Comparison of ENCODE assay signal across 19 mouse cellular contexts in the genomic region with DNA sequence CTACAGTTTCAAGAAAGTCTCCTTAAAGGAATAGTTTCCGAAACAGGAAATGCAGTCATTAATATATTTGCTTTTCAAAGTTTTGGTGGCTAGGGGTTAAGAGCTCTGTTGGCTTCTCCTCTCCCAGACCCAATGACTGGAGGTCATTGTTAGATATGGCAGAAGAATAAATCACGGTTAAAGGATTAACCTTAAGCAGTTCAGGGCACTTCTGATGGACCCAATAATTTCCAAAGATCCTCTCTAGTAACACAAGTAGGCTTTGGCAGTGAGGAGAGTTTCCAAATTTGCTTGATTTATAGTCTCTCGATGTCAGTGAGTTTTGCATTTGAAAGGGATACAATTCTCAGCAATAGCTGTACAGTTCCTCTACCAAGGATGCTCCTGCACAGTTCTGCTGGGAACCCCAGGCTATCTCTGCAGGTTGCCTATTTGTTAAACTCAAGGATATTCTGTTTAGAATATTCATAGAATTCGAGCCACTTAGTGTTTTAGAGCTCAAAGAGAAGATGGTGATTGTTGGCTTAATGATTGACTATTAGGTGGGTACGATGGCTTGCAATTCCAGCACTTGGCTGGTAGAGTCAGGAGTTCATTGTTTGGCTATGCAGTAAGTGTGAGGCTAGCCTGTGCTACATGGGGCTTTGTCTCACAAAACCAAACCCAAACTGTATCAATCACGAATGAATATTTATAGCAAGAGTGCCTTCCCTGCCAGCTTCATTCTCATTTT. TPM values are rescaled to one million over a fixed set of nuclear protein-coding genes. Genes with fewer than 3 reads are reported as not detected.
A peak's percentile ranks its signal among the peaks of the same experiment; 100 is the strongest.
DNase-seq lines count a peak whose midpoint lies in the region; ATAC-seq and TF ChIP-seq lines count a peak whose summit lies in the region.
"Had no signal": no experiment of that assay in that cellular context is flagged by ENCODE, and none has a peak within 500 bp of the region (broad histone marks: within the 10 kb centered on the region; RNA-seq: fewer than 3 reads in every experiment).

No protein-coding gene starts in this region.

- no peak overlapping the region for H3K9ac ChIP-seq in kidney, postnatal 0 days (ENCODE audit: low read depth, low read length)
- no peak overlapping the region for H3K9ac ChIP-seq in midbrain, embryonic 16.5 days (ENCODE audit: low read depth, low read length)
- H3K9ac ChIP-seq: heart, embryonic 13.5 days; limb, embryonic 13.5 days; neural tube, embryonic 12.5 days had no signal

- H3K27me3 ChIP-seq in kidney, postnatal 0 days (ENCODE audit: insufficient read depth, low read length): no peaks in the 10 kb centered on the region
- no peaks in the 10 kb centered on the region for H3K27me3 ChIP-seq in midbrain, embryonic 16.5 days (ENCODE audit: control insufficient read depth, insufficient read depth, low read depth, low read length)
- H3K27me3 ChIP-seq: heart, embryonic 13.5 days; neural tube, embryonic 12.5 days had no signal

- ATAC-seq in kidney, postnatal 0 days (replicated peaks; ENCODE audit: low FRiP score, low read depth): no peak
- no peak for ATAC-seq in midbrain, embryonic 16.5 days

- no peak overlapping the region for H3K27ac ChIP-seq in kidney, postnatal 0 days
- peak overlapping the region; percentile 29 for H3K27ac ChIP-seq in embryonic fibroblast, embryonic 13.5 days (ENCODE audit: insufficient read depth, low read length)
- H3K27ac ChIP-seq in midbrain, embryonic 16.5 days (ENCODE audit: low read length): 0 out of 2 replicates have a peak overlapping the region, but pooled peaks have one; percentile 5
- H3K27ac ChIP-seq: heart, embryonic 13.5 days; left cerebral cortex, adult 2 months; limb, embryonic 13.5 days; neural tube, embryonic 12.5 days had no signal

- WGBS in kidney, postnatal 0 days: 49% methylated on average over 6 of the region's 6 CpGs
- 58% methylated on average over 6 of the region's 6 CpGs for WGBS in midbrain, embryonic 16.5 days

- DNase-seq in heart, adult 11 months: peak; percentile 19
- DNase-seq in heart, postnatal 36 days: no peak
- peak; percentile 58 for DNase-seq in kidney, postnatal 0 days (ENCODE audit: low spot score)
- DNase-seq in kidney, postnatal 36 days: no peak
- DNase-seq in T-cell, adult 2 months (ENCODE audit: low spot score): no peak
- DNase-seq: adrenal gland, postnatal 14 days; right cerebral cortex, postnatal 14 days; thymus, postnatal 4 days had no signal

- no peak overlapping the region for H3K4me3 ChIP-seq in kidney, postnatal 0 days (replicated peaks; ENCODE audit: low read depth, low read length)
- no peak overlapping the region for H3K4me3 ChIP-seq in embryonic fibroblast, embryonic 13.5 days (ENCODE audit: insufficient read depth, low read length)
- no peak overlapping the region for H3K4me3 ChIP-seq in midbrain, embryonic 16.5 days (ENCODE audit: low read depth, low read length)
- H3K4me3 ChIP-seq: heart, embryonic 13.5 days; left cerebral cortex, adult 2 months; limb, embryonic 13.5 days; neural tube, embryonic 12.5 days had no signal

- TF ChIP-seq CTCF in kidney, postnatal 0 days (IDR thresholded peaks at IDR 0.05; ENCODE audit: low read depth): no peak
- TF ChIP-seq CTCF in embryonic fibroblast, embryonic 13.5 days (IDR thresholded peaks at IDR 0.05; ENCODE audit: borderline replicate concordance, insufficient read depth, low read length): no peak

- intact Hi-C loops in heart, postnatal 36 days (cut with DNase I): no loop called here

- no peaks in the 10 kb centered on the region for H3K9me3 ChIP-seq in kidney, postnatal 0 days (replicated peaks; ENCODE audit: low read length)
- H3K9me3 ChIP-seq in midbrain, embryonic 16.5 days (replicated peaks; ENCODE audit: control insufficient read depth, low read length, poor library complexity, severe bottlenecking): no peaks in the 10 kb centered on the region
- H3K9me3 ChIP-seq: neural tube, embryonic 12.5 days had no signal

- no peaks in the 10 kb centered on the region for H3K36me3 ChIP-seq in kidney, postnatal 0 days (ENCODE audit: insufficient read depth, low read length)
- H3K36me3 ChIP-seq in midbrain, embryonic 16.5 days (ENCODE audit: control insufficient read depth, insufficient read depth, low read length): no peaks in the 10 kb centered on the region
- H3K36me3 ChIP-seq: G1E; heart, embryonic 13.5 days; limb, embryonic 13.5 days; neural tube, embryonic 12.5 days had no signal

- no peak overlapping the region for H3K4me2 ChIP-seq in kidney, postnatal 0 days (ENCODE audit: low read length)
- no peak overlapping the region for H3K4me2 ChIP-seq in midbrain, embryonic 16.5 days (ENCODE audit: low read length)
- H3K4me2 ChIP-seq: heart, embryonic 13.5 days; limb, embryonic 13.5 days; neural tube, embryonic 12.5 days had no signal

- TF ChIP-seq POLR2A in embryonic fibroblast, embryonic 13.5 days (IDR thresholded peaks at IDR 0.05; ENCODE audit: low read depth, low read length): no peak

- no peaks in the 10 kb centered on the region for H3K4me1 ChIP-seq in kidney, postnatal 0 days (replicated peaks; ENCODE audit: insufficient read depth, low read length)
- H3K4me1 ChIP-seq in embryonic fibroblast, embryonic 13.5 days (ENCODE audit: control insufficient read depth, insufficient read depth, low read length): peaks cover 3% of the 10 kb centered on the region
- H3K4me1 ChIP-seq in midbrain, embryonic 16.5 days (ENCODE audit: control insufficient read depth, insufficient read depth, low read length): peaks cover 6% of the 10 kb centered on the region; the same call in 1 of the 2 replicates

RNA-seq across cellular contexts. Expression of a gene that starts 1.8 kb away (rescaled TPM):
- total RNA-seq in heart, postnatal 36 days (2021): not detected
- polyA plus RNA-seq in kidney, postnatal 0 days (2015; fragmentation: Nextera tagmentation; extraction: Ambion mirVana): not detected in 2 replicates
- not detected in 2 replicates for polyA plus RNA-seq in embryonic fibroblast, embryonic 13.5 days (2011; ENCODE audit: insufficient read length, low read depth, missing spikeins)
- not detected in 2 replicates for polyA plus RNA-seq in midbrain, embryonic 16.5 days (2015; fragmentation: Nextera tagmentation; extraction: Ambion mirVana)
- total RNA-seq: adrenal gland, postnatal 14 days; G1E; hematopoietic stem cell, adult 5-6 weeks; layer of hippocampus, adult 18-20 months; left cerebral cortex, adult 2 months had no signal
- polyA plus RNA-seq: G1E; gonadal fat pad, adult 2 months; heart, embryonic 13.5 days; limb, embryonic 13.5 days; liver, embryonic 16.5 days; neural tube, embryonic 12.5 days had no signal

Comparison
In these comparisons a context has a peak if more than half of its experiments do, and no peak if none do; other contexts are left out.
1. DNase-seq: peak in heart, adult 11 months (single experiment) and kidney, postnatal 0 days (single experiment); none in heart, postnatal 36 days (0 of 2), kidney, postnatal 36 days (0 of 2) and T-cell, adult 2 months (single experiment).